Mouse (Mus musculus) stomach, postnatal 0 days (tissue): ENCODE results near the gene Gm49486.

Experiments
- CTCF ChIP-seq: IDR thresholded peaks from 2 replicates; pipeline ENCODE4 v1.5.1; 2016; ENCODE audit warnings: antibody characterized with exemption, low read depth, mild to moderate bottlenecking, moderate library complexity
- EP300 ChIP-seq: optimal IDR thresholded peaks from 2 replicates; pipeline ENCODE3; 2016; ENCODE audit warnings: antibody characterized with exemption

DNA sequence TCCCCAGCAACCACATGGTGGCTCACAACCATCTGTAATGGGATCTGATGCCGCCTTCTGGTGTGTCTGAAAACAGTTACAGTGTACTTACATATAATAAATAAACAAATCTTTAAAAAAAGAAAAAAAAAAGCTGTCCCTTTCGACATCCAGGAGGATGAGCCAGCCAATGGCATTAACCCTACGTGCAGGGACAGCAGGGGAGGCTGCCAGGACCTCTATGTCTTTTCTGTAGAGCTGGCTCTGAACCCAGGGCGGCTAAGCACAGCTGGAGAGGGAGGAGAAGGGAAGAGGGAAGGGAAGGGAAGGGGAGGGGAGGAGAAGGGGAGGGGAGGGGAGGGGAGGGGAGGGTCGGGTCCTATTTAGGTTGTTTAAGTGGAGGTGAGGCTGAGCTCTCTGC lies 75.6 kb downstream of the Gm49486 start:
- TF ChIP-seq CTCF, result no peak
- no peak for TF ChIP-seq EP300
